Mouse (Mus musculus) myocyte (in vitro differentiated cells): ENCODE results near the gene Hpcal4.

Experiments
- CEBPB ChIP-seq: IDR thresholded peaks from 2 replicates; pipeline ENCODE4 v1.6.1; 2011; ENCODE audit warnings: mild to moderate bottlenecking, moderate library complexity; ENCODE audit not compliant: poor library complexity, insufficient read depth, severe bottlenecking
- E2F4 ChIP-seq: IDR thresholded peaks from one replicate; pipeline ENCODE4 v1.6.1; 2011; ENCODE audit warnings: mild to moderate bottlenecking, control low read depth, moderate library complexity; ENCODE audit not compliant: insufficient read depth
- MAX ChIP-seq: IDR thresholded peaks from one replicate; pipeline ENCODE4 v1.6.1; 2011; ENCODE audit warnings: low read depth, mild to moderate bottlenecking, control low read depth
- MYOD1 ChIP-seq, 3 experiments: IDR thresholded peaks; one replicate each; pipeline ENCODE4 v1.6.1; 2011; ENCODE audit warnings: control low read depth in 2 of 3, low read depth in 2 of 3, mild to moderate bottlenecking in 2 of 3, moderate library complexity in 1 of 3; ENCODE audit not compliant: insufficient read length in 2 of 3, control insufficient read depth in 1 of 3
- MYOG ChIP-seq, 3 experiments: IDR thresholded peaks; one replicate each; pipeline ENCODE4 v1.6.1; 2011; ENCODE audit warnings: control low read depth in 2 of 3, low read depth in 2 of 3, mild to moderate bottlenecking in 2 of 3; ENCODE audit not compliant: insufficient read length in 2 of 3, control insufficient read depth in 1 of 3, insufficient read depth in 1 of 3
- POLR2A ChIP-seq: IDR thresholded peaks from one replicate; pipeline ENCODE4 v1.6.1; 2011; ENCODE audit warnings: low read depth, mild to moderate bottlenecking, control low read depth, moderate library complexity; ENCODE audit not compliant: insufficient read length
- POLR2AphosphoS2 ChIP-seq: IDR thresholded peaks from one replicate; pipeline ENCODE4 v1.6.1; 2011; ENCODE audit warnings: low read depth, control low read depth; ENCODE audit not compliant: insufficient read length
- SRF ChIP-seq: IDR thresholded peaks from one replicate; pipeline ENCODE4 v1.6.1; 2011; ENCODE audit warnings: low read depth; ENCODE audit not compliant: control insufficient read depth, insufficient read length
- TCF12 ChIP-seq: IDR thresholded peaks from one replicate; pipeline ENCODE4 v1.6.1; 2011; ENCODE audit warnings: mild to moderate bottlenecking, control low read depth; ENCODE audit not compliant: poor library complexity, insufficient read depth, severe bottlenecking
- USF1 ChIP-seq: IDR thresholded peaks from one replicate; pipeline ENCODE4 v1.6.1; 2011; ENCODE audit warnings: low read depth, mild to moderate bottlenecking, control low read depth, moderate library complexity

DNA sequence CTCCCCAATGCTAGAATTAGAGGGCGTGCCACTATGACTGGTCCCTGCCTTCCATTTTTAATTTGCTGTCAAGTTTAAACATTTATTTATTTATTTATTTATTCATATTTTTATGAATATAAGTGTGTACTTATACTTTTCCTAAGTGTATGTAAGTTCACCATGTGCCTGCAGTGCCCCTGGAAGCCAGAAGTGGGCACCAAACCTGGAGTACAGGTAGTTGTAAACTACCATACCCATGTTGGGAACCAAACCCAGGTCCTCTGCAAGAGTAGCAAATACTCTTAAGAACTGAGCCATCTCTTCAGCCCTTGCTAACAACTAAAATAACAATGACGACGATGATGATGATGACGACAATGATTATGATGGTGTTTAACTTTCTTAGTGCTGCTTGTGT, 31.0 kb upstream of the Hpcal4 start:
- TF ChIP-seq TCF12: no peak
- no peak for TF ChIP-seq POLR2A
- TF ChIP-seq MYOD1 (IDR thresholded peaks at IDR 0.05; ENCODE audit: control insufficient read depth in 1 of 3, insufficient read length in 2 of 3, low read depth in 2 of 3): no peak
- TF ChIP-seq POLR2AphosphoS2: no peak
- no peak for TF ChIP-seq MYOG (IDR thresholded peaks at IDR 0.05; ENCODE audit: control insufficient read depth in 1 of 3, insufficient read depth in 1 of 3, insufficient read length in 2 of 3, low read depth in 2 of 3)
- TF ChIP-seq E2F4: no peak
- no peak for TF ChIP-seq SRF
- TF ChIP-seq CEBPB: no peak
- TF ChIP-seq USF1: no peak
- no peak for TF ChIP-seq MAX
